Mouse (Mus musculus) small intestine, adult 2 months (tissue): ENCODE measurements at regions not wholly inside any gene's neighbourhood (a gene's known extent, or its start where the extent isn't known, plus 50 kb on each side); places are given as distances from the start of the nearest gene placed in this dataset.

Source experiments
- CTCF ChIP-seq: fragments of 200-500 bp; IDR thresholded peaks from 2 replicates; pipeline ENCODE4 v1.5.1; 2012; ENCODE audit warnings: low read depth, mild to moderate bottlenecking, control low read depth, inconsistent platforms, low read length, moderate library complexity, mixed read lengths; ENCODE audit not compliant: insufficient replicate concordance, insufficient read length; ENCODE audit errors: extremely low read depth
- POLR2A ChIP-seq: fragments of 200-500 bp; IDR thresholded peaks from 2 replicates; pipeline ENCODE4 v1.6.1; 2012; ENCODE audit warnings: low read depth, mild to moderate bottlenecking, control low read depth, inconsistent platforms, low read length, moderate library complexity

GRCm38 (mm10) chr8:26713836-26714235 lies 263.3 kb upstream of the Zfp703 start:
- TF ChIP-seq POLR2A (no peak), CTCF (no peak)
